Mouse (Mus musculus) testis, postnatal 14 days (tissue): ENCODE results near the gene Klhl32.
"Not testable (repeated sequence)": the region's sequence is repeated elsewhere in the genome, so short reads cannot be mapped to it uniquely, and the experiment has no call there.

Experiments
- DNase-seq: peaks from one replicate; pipeline ENCODE4 v3.0.0; 2021; ENCODE audit warnings: low spot score

Klhl32 gene

DNA sequence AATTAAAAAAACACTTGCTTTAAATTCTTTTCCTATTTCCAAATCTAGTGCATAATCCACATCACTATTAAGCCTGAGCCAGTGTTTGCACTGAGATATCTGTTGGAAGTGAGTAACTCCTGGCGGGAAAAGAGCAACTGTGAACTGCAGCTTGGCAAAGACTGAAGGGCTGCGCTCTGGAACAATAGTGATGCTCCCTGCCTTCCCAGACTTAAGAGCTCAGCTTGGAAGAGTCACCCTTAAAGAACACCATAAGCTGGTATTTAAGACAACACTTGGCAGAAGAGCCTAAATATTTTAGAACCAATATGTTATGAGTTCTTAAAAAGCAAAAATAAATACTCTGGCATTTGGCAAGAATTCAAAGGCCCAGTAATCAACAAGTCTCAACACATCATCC lies 55.7 kb downstream of the Klhl32 start:
- DNase-seq: no peak

- no peak for DNase-seq
Observed at GRCm38 (mm10) chr4:24793726-24794345, 57.1 kb downstream of the Klhl32 start.

- DNase-seq: no peak
Observed at GRCm38 (mm10) chr4:24792416-24792981, 58.4 kb downstream of the Klhl32 start.

- no peak for DNase-seq
Observed at GRCm38 (mm10) chr4:24789331-24789730, 61.6 kb downstream of the Klhl32 start.

DNA sequence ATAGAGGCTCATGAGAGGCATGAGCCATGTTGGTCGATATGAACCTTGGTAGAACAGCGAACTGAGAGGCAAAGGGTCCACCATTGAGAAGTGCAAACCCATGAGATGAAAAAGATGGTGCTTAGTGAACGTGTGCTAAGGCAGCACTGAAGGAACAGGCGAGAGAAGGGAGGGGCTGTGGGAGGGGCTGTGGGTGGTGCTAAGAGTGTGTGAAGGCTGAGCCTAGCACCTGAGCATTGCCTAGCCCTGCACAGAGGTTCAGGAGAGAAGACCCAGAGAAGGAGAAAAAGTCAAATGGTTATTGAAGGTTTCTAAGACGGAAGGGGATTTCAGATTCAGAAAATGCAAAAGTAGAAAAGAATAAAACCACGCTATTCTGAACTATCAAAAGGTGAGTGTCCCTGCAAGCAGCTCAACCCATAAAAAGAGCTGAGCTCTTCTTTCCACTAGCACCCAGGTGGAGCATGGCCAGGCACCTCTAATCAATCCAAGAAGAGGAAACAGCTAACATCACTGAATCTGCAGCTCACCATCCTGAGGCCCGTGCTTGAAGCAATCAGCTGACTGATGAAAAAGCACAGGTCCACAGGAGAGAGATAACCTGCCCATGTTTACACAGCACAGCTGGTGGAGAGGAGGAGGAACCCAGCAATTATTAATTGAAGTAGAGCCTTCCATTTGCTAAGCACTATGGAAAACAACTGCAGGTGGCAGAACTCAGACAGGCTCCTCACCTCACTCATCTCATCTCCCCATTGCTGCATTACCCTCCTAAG lies 65.0 kb downstream of the Klhl32 start:
- DNase-seq: no peak

DNA sequence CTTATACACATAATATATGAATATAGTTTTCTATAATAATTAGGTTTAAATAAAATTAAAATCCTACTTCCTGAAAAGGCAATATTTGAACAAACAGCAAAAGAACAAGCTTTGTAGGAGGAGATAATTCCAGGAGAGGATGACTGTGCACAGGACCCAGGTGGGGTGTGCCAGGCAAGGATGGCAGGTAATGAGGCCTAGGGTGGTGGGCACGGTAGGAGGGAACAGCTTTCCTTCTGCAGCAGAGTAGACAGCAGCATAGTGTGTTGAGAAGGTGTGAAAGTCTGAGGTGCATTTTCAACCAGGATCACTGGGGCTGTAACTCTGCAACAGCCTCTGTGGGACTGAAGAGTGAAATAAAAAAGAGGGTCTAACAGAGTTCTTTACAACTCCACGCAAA lies 85.0 kb downstream of the Klhl32 start:
- no peak for DNase-seq

- no peak for DNase-seq
Observed at GRCm38 (mm10) chr4:24765469-24765868, 85.5 kb downstream of the Klhl32 start.

GRCm38 (mm10) chr4:24764558-24764957 lies 86.4 kb downstream of the Klhl32 start:
- no peak for DNase-seq

DNA sequence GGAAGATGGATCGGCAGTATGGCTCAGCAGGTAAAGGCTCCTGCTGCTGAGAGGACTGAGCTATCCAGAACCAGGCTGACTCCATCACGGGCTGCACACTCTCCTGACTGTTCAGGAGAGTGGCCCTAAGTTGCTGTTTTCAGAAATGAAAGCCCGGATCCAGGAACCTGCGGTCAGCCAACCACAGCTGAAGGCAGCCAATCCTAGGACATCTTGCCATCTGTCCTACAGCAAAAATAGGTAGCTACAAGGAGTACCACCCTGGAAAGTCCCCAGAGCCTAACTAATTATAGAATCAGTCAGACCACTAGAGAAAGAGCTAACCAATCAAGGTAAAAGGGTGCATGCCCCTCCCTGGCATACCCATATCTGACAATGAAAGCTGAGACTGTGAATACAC lies 87.5 kb downstream of the Klhl32 start:
- DNase-seq: no peak

GRCm38 (mm10) chr4:24758954-24759353 lies 92.0 kb downstream of the Klhl32 start:
- no peak for DNase-seq

GRCm38 (mm10) chr4:24752517-24753208 lies 98.3 kb downstream of the Klhl32 start:
- no peak for DNase-seq

DNA sequence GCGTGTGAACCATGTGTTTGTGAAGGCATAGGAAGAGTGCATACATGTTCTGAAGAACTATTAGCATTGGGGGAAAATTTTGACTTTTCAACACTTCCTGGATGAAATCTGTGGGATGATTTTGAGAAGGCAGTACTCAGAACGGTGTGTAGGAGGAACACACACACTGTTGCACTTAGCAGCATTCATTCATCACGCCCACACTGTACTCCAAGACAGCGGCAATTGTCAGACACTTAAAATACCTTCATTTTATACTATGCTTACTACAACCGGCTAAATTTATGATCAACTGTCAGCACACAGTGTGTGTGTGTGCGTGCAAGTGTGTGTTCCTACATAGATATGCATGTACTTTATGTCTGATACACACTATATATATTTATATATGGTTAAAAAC lies 113.8 kb downstream of the Klhl32 start:
- no peak for DNase-seq

GRCm38 (mm10) chr4:24720834-24721233 lies 130.1 kb downstream of the Klhl32 start:
- peak; percentile 14 for DNase-seq

GRCm38 (mm10) chr4:24715559-24715958 lies 135.4 kb downstream of the Klhl32 start:
- no peak for DNase-seq

GRCm38 (mm10) chr4:24714367-24714766 lies 136.6 kb downstream of the Klhl32 start:
- DNase-seq: no peak

DNA sequence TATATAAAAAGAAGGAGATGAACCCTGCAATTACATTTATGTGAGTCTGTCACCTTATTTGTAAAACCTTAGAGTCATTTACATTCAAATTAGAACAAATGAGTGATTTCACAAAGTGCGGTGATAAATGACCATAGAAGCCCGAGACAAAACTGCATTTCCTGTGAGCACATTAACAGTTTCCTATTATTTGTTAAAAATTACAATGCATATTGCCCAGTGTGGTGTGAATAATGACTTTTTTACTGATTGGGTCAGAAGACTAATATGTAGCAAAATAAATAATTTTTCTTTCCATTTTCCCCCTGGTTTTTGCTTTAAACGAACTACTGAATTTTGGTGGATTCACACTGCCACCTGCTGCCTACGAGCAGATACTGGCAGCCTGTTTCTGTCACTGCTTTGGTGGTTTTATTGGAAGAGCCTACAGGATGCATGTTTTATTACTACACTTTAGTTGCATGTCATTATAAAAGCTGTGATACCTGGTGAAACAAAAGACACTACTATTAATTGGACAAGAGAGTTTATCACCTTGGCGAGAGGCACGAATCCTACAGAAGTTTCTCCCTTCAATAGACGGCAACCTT lies 152.3 kb downstream of the Klhl32 start:
- DNase-seq: no peak

GRCm38 (mm10) chr4:24680080-24680479 lies 170.8 kb downstream of the Klhl32 start:
- DNase-seq: no peak

GRCm38 (mm10) chr4:24670007-24670406 lies 180.9 kb downstream of the Klhl32 start:
- no peak for DNase-seq

DNA sequence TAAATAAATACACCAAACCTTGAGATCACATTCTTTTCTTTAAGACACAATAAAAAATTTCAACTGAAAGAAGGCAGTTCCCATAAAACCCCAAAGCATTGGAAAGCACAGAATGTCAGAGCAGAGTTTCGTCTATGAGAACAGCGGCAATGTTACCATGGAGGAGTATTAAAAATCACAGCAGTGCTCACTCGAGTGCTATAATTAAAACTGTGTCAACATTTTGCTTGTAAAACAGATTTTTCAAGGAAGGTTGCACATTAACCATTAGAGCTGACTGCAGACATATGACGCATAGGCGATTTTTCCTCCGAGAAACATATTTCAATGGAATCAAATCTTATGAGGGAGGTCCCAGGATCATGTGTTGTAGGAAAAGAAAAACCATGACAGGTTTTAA lies 191.7 kb downstream of the Klhl32 start:
- no peak for DNase-seq

- DNase-seq: not testable (repeated sequence)
Observed at GRCm38 (mm10) chr4:24644735-24645134, 206.2 kb downstream of the Klhl32 start.

GRCm38 (mm10) chr4:24642306-24642705 lies 208.6 kb downstream of the Klhl32 start:
- DNase-seq: no peak

- DNase-seq: no peak
Observed at GRCm38 (mm10) chr4:24631177-24631911, 219.6 kb downstream of the Klhl32 start.
